Mouse (Mus musculus): Measurements from ENCODE around the gene B3galt5. TPM values are rescaled to one million over a fixed set of nuclear protein-coding genes. Genes with fewer than 3 reads are reported as not detected.
A peak's percentile ranks its signal among the peaks of the same experiment; 100 is the strongest.

Gene B3galt5
- polyA plus RNA-seq, 1 experiment from 2014 or later, result 1.4 TPM

- Histone ChIP-seq H3K4me3 (no peak overlapping the region), H3K27me3 (no peaks in the 10 kb centered on the region), H3K27ac (replicated peaks) (no peak overlapping the region), H3K9ac (replicated peaks) (no peak overlapping the region), H3K4me2 (replicated peaks) (no peak overlapping the region), H3K4me1 (peaks cover 7% of the 10 kb centered on the region; the same call in 1 of the 2 replicates), H3K9me3 (no peaks in the 10 kb centered on the region), H3K36me3 (no peaks in the 10 kb centered on the region)
- no peak for ATAC-seq (ENCODE audit: low FRiP score, low read depth)
- WGBS, result 100% methylated on average over 2 of the region's 2 CpGs
Measured at GRCm38 (mm10) chr16:96351520-96351919, 115.9 kb downstream of the B3galt5 start.

- no peak overlapping the region for H3K4me3 ChIP-seq
- ATAC-seq (ENCODE audit: low FRiP score, low read depth), result no peak
Measured at GRCm38 (mm10) chr16:96353296-96353896, 117.8 kb downstream of the B3galt5 start.

GRCm38 (mm10) chr16:96353996-96354395 is 118.4 kb downstream of the B3galt5 start:
- peak overlapping the region; percentile 25 for H3K4me2 ChIP-seq (replicated peaks)
- no peak overlapping the region for H3K9ac ChIP-seq (replicated peaks)
- 36% methylated on average over 6 of the region's 6 CpGs for whole genome bisulfite sequencing
- no peaks in the 10 kb centered on the region for H3K9me3 ChIP-seq
- peaks cover 9% of the 10 kb centered on the region; the same call in 1 of the 2 replicates for H3K4me1 ChIP-seq
- peak overlapping the region; percentile 15; the same call in 1 of the 2 replicates for H3K4me3 ChIP-seq
- peak; percentile 72 for ATAC-seq (ENCODE audit: low FRiP score, low read depth)
- H3K27ac ChIP-seq (replicated peaks), result no peak overlapping the region
- no peaks in the 10 kb centered on the region for H3K36me3 ChIP-seq
- H3K27me3 ChIP-seq, result no peaks in the 10 kb centered on the region

More at GRCm38 (mm10) chr16:96353296-96353896, 117.8 kb downstream of the B3galt5 start:
- Histone ChIP-seq H3K9ac (replicated peaks) (no peak overlapping the region), H3K36me3 (no peaks in the 10 kb centered on the region), H3K9me3 (no peaks in the 10 kb centered on the region), H3K4me1 (peaks cover 9% of the 10 kb centered on the region; the same call in 1 of the 2 replicates), H3K27me3 (no peaks in the 10 kb centered on the region), H3K4me2 (replicated peaks) (0 out of 2 replicates have a peak overlapping the region, but pooled peaks have one; percentile 25), H3K27ac (replicated peaks) (no peak overlapping the region)
- 76% methylated on average over 6 of the region's 6 CpGs for WGBS

- 11% methylated on average over 10 of the region's 10 CpGs for WGBS
Measured at GRCm38 (mm10) chr16:96357903-96358302, 122.3 kb downstream of the B3galt5 start.

GRCm38 (mm10) chr16:96361305-96362124 is 125.9 kb downstream of the B3galt5 start:
- no peak for ATAC-seq (ENCODE audit: low FRiP score, low read depth)
- Histone ChIP-seq H3K36me3 (no peaks in the 10 kb centered on the region), H3K27ac (replicated peaks) (no peak overlapping the region), H3K4me2 (replicated peaks) (no peak overlapping the region), H3K9me3 (no peaks in the 10 kb centered on the region), H3K9ac (replicated peaks) (no peak overlapping the region), H3K4me3 (no peak overlapping the region), H3K4me1 (peaks cover 5% of the 10 kb centered on the region; the same call in 1 of the 2 replicates), H3K27me3 (no peaks in the 10 kb centered on the region)
- WGBS, result 89% methylated on average over 22 of the region's 22 CpGs

More at GRCm38 (mm10) chr16:96357903-96358302, 122.3 kb downstream of the B3galt5 start:
- H3K4me3 ChIP-seq, result peak overlapping the region; percentile 35
- peak; percentile 34; the same call in 1 of the 2 replicates for ATAC-seq (ENCODE audit: low FRiP score, low read depth)
- no peaks in the 10 kb centered on the region for H3K9me3 ChIP-seq
- no peaks in the 10 kb centered on the region for H3K27me3 ChIP-seq
- H3K27ac ChIP-seq (replicated peaks), result no peak overlapping the region
- H3K4me1 ChIP-seq, result peaks cover 9% of the 10 kb centered on the region; the same call in 1 of the 2 replicates
- peak overlapping the region; percentile 53 for H3K4me2 ChIP-seq (replicated peaks)
- no peaks in the 10 kb centered on the region for H3K36me3 ChIP-seq
- peak overlapping the region; percentile 15; the same call in 1 of the 2 replicates for H3K9ac ChIP-seq (replicated peaks)

- H3K9me3 ChIP-seq, result no peaks in the 10 kb centered on the region
- no peak overlapping the region for H3K27ac ChIP-seq (replicated peaks)
- H3K9ac ChIP-seq (replicated peaks), result no peak overlapping the region
- ATAC-seq (ENCODE audit: low FRiP score, low read depth), result no peak
- H3K4me1 ChIP-seq, result peaks cover under 1% of the 10 kb centered on the region; the same call in 1 of the 2 replicates
- no peaks in the 10 kb centered on the region for H3K36me3 ChIP-seq
- H3K4me2 ChIP-seq (replicated peaks), result no peak overlapping the region
- H3K27me3 ChIP-seq, result no peaks in the 10 kb centered on the region
- no peak overlapping the region for H3K4me3 ChIP-seq
- 67% methylated on average over 4 of the region's 4 CpGs for WGBS
Measured at GRCm38 (mm10) chr16:96362873-96363272, 127.3 kb downstream of the B3galt5 start.

- H3K9ac ChIP-seq (replicated peaks), result no peak overlapping the region
- H3K4me3 ChIP-seq, result no peak overlapping the region
- H3K9me3 ChIP-seq, result no peaks in the 10 kb centered on the region
- H3K36me3 ChIP-seq, result no peaks in the 10 kb centered on the region
- H3K4me2 ChIP-seq (replicated peaks), result no peak overlapping the region
- WGBS, result 77% methylated on average over 5 of the region's 5 CpGs
- no peak for ATAC-seq (ENCODE audit: low FRiP score, low read depth)
- no peaks in the 10 kb centered on the region for H3K4me1 ChIP-seq
- no peak overlapping the region for H3K27ac ChIP-seq (replicated peaks)
- H3K27me3 ChIP-seq, result no peaks in the 10 kb centered on the region
Measured at GRCm38 (mm10) chr16:96363277-96363676, 127.7 kb downstream of the B3galt5 start.

- no peaks in the 10 kb centered on the region for H3K27me3 ChIP-seq
- ATAC-seq (ENCODE audit: low FRiP score, low read depth), result no peak
- H3K36me3 ChIP-seq, result no peaks in the 10 kb centered on the region
- 82% methylated on average over 11 of the region's 11 CpGs for WGBS
- no peak overlapping the region for H3K4me2 ChIP-seq (replicated peaks)
- H3K9ac ChIP-seq (replicated peaks), result no peak overlapping the region
- no peaks in the 10 kb centered on the region for H3K9me3 ChIP-seq
- H3K4me1 ChIP-seq, result no peaks in the 10 kb centered on the region
- H3K4me3 ChIP-seq, result no peak overlapping the region
- H3K27ac ChIP-seq (replicated peaks), result no peak overlapping the region
Measured at GRCm38 (mm10) chr16:96364870-96365269, 129.3 kb downstream of the B3galt5 start.

Other genes starting within 250 kb of the B3galt5 start
- gene Psmg1, start 244.8 kb upstream of the B3galt5 start, polyA plus RNA-seq (2016; fragmentation: Nextera tagmentation; extraction: Ambion mirVana), result 72.0 and 72.5 TPM in 2 replicates
- gene Brwd1, start 153.3 kb upstream of the B3galt5 start, polyA plus RNA-seq (2016; fragmentation: Nextera tagmentation; extraction: Ambion mirVana), result 210 and 222 TPM in 2 replicates
- 718 and 726 TPM in 2 replicates for gene Hmgn1, start 108.1 kb upstream of the B3galt5 start, polyA plus RNA-seq (2016; fragmentation: Nextera tagmentation; extraction: Ambion mirVana)
- gene Wrb, start 90.4 kb upstream of the B3galt5 start, polyA plus RNA-seq (2016; fragmentation: Nextera tagmentation; extraction: Ambion mirVana), result 116 and 124 TPM in 2 replicates
- 1.2 and 1.6 TPM in 2 replicates for gene Lca5l, start 43.5 kb upstream of the B3galt5 start, polyA plus RNA-seq (2016; fragmentation: Nextera tagmentation; extraction: Ambion mirVana)
- gene Sh3bgr, start 35.4 kb upstream of the B3galt5 start, polyA plus RNA-seq (2016; fragmentation: Nextera tagmentation; extraction: Ambion mirVana), result 0.84 and 2.5 TPM in 2 replicates
- not detected in 2 replicates for gene Itgb2l, start 207.8 kb downstream of the B3galt5 start, polyA plus RNA-seq (2016; fragmentation: Nextera tagmentation; extraction: Ambion mirVana)
- gene Pcp4, start 231.8 kb downstream of the B3galt5 start, polyA plus RNA-seq (2016; fragmentation: Nextera tagmentation; extraction: Ambion mirVana), result 12.9 and 21.8 TPM in 2 replicates

Data from midbrain, embryonic 12.5 days (tissue).